Mouse (Mus musculus) megakaryocyte-erythroid progenitor cell, adult 5-6 weeks (primary cell): ENCODE measurements around the gene Tnfrsf9. TPM values are rescaled to one million over a fixed set of nuclear protein-coding genes. Genes with fewer than 3 reads are reported as not detected.
"Not testable (repeated sequence)": the region's sequence is repeated elsewhere in the genome, so short reads cannot be mapped to it uniquely, and the experiment has no call there.

ENCODE experiments used
- ATAC-seq: replicated peaks from 2 replicates; pipeline ENCODE4 v1.8.0; 2016; ENCODE audit warnings: mild to moderate bottlenecking, inconsistent platforms; ENCODE audit not compliant: severe bottlenecking, poor library complexity, low FRiP score, low TSS enrichment
- total RNA-seq, 2 experiments: library from RNA; stranded (forward) in 1 of 2; stranded (reverse) in 1 of 2; fragments of 200-1000, 215-1000 nt in 1 of 2; fragments of >200 nt in 1 of 2; fragmentation: Nextera tagmentation in 1 of 2; gene quantifications; 2 replicates each; pipeline ENCODE4 v1.2.3; 2014 to 2017

Gene Tnfrsf9
- total RNA-seq, 2 experiments from 2014 or later: 7.2 TPM; not detected in 1

GRCm38 (mm10) chr4:150889955-150890315 is 24.4 kb upstream of the Tnfrsf9 start:
- no peak for ATAC-seq

- ATAC-seq: no peak
Observed at GRCm38 (mm10) chr4:150891308-150891707, 23.1 kb upstream of the Tnfrsf9 start.

- ATAC-seq: no peak
Observed at GRCm38 (mm10) chr4:150894718-150895501, 19.5 kb upstream of the Tnfrsf9 start.

GRCm38 (mm10) chr4:150896896-150897624 is 17.3 kb upstream of the Tnfrsf9 start:
- ATAC-seq: no peak

- peak; percentile 72 for ATAC-seq
Observed at GRCm38 (mm10) chr4:150898716-150899365, 15.5 kb upstream of the Tnfrsf9 start.

- ATAC-seq: no peak
Observed at GRCm38 (mm10) chr4:150900486-150900885, 13.9 kb upstream of the Tnfrsf9 start.

- peak; percentile 72 for ATAC-seq
Observed at GRCm38 (mm10) chr4:150901651-150902050, 12.7 kb upstream of the Tnfrsf9 start.

GRCm38 (mm10) chr4:150902062-150902461 is 12.3 kb upstream of the Tnfrsf9 start:
- ATAC-seq: no peak

- ATAC-seq: no peak
Observed at GRCm38 (mm10) chr4:150903091-150903742, 11.1 kb upstream of the Tnfrsf9 start.

- no peak for ATAC-seq
Observed at GRCm38 (mm10) chr4:150907099-150907498, 7.3 kb upstream of the Tnfrsf9 start.

- ATAC-seq: not testable (repeated sequence)
Observed at GRCm38 (mm10) chr4:150908512-150908911, 5.8 kb upstream of the Tnfrsf9 start.

GRCm38 (mm10) chr4:150909451-150910156 is 4.8 kb upstream of the Tnfrsf9 start:
- peak; percentile 75 for ATAC-seq

GRCm38 (mm10) chr4:150910164-150910951 is 4.0 kb upstream of the Tnfrsf9 start:
- no peak for ATAC-seq

GRCm38 (mm10) chr4:150913743-150914142 is 619 bp upstream of the Tnfrsf9 start:
- no peak for ATAC-seq

- ATAC-seq: no peak
Observed at GRCm38 (mm10) chr4:150915181-150915906, 982 bp downstream of the Tnfrsf9 start.

GRCm38 (mm10) chr4:150917336-150918027 is 3.1 kb downstream of the Tnfrsf9 start:
- ATAC-seq: no peak

- ATAC-seq: no peak
Observed at GRCm38 (mm10) chr4:150921206-150921605, 6.8 kb downstream of the Tnfrsf9 start.
